Mouse (Mus musculus) adrenal gland, adult (tissue): ENCODE data around the gene Msl3l2.

Source experiments
- DNase-seq, 2 experiments: peaks; one replicate each; pipeline ENCODE4 v3.0.0; 2022 to 2023; ENCODE audit warnings: low spot score in 1 of 2; ENCODE audit not compliant: inconsistent age in 2 of 2

Msl3l2 gene

DNA sequence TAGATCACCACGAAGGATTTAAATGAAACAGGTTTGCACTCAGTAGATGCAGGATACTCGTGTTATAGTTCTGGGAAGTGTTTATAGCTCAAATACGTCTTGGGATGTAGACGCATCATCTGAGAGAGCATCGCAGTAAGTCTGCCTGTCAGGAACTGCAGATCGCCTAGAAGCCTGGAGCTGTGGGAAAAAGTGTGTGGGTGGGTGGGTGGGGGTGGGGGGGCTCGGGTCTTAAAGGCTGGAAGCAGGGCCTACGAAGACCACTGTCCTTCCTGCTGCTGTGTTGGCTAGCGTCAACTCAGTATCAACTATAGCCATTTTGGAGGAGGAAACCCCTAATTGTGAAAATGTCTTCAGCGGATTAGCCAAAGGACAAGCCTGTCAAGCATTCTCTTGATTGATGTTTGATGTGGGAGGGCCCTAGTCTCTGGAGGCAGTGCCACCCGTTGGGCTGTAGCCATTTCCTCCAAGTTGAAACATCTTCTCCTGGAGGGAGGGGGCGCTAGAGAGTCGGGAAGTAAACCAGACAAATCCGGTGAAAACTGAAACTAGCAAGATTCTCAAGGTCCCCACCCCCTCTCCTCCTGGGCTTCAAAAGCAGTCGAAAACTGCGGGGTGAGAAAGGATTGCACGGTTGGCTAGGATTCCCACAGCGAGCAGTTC, at the start of gene Msl3l2:
Gene Msl3l2 (plus strand): TSS at position 585 of the 663 bp plus-strand sequence.
- peak; percentile 92 to 98 for DNase-seq

DNA sequence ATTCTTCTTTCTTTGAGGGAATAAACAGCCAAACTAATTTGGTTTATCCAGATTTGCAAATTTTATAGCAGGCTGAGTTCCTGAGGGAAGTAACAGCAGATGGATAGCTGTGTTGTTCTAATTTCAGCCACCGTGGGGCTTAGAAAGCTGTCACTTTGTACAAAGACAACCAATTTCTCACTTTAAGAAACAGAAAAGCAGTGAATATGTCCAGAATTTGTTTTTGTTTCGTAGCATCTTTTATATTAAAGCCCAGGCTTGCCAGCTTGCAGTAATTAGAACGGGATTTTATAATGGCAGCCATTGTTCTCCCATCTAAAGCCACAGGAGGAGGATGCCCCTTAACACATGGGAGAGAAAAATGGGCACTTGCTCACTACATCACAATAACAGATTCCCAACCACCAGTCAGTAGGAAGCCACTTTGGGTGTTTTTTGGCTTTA, 47.7 kb upstream of the Msl3l2 start:
- no peak for DNase-seq

DNA sequence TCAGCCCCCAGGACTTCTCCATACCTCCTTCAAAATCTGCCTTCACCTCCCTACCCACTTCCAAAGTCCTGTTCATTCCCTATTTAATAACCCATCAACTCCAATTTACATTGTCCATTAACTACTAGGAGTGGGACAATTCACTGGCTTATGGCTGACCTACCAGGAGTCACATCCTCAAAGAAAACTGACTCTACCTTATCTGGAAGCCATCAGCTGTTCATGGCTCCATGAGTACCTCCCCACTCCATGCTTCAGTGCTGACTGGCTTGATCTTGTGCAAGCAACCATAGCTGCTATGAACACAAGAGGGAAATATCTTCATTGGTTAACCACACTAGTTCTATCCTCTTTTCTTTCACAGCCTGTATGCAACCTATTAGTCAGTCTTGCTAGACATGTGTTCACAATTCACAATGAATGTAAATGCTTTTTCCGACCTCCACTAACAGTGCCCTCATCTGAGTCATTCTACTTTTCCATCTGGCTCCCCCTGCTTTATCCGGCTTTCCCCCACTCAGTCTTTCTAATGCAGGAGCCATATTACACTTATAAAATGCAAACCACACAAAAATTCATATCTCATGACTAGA, 45.4 kb upstream of the Msl3l2 start:
- DNase-seq = no peak

DNA sequence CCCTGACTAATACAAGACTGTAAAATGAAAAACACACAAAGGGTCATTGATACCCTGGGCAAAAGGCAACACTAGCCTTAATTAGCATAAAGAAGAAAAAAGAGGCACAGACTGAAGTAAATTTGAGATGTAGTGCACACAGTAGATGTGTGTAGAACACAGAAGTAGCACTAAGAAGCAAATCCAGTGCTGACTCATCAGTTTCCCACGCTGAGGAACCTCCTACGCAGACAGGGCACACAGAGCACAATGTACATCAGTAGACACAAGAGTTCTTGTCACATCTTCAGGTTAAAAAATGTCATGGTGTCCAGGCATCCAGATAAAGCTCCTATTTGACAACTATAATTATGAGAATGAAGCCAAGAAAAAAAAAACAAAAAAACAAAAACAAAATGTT, 44.0 kb upstream of the Msl3l2 start:
- DNase-seq = no peak

DNA sequence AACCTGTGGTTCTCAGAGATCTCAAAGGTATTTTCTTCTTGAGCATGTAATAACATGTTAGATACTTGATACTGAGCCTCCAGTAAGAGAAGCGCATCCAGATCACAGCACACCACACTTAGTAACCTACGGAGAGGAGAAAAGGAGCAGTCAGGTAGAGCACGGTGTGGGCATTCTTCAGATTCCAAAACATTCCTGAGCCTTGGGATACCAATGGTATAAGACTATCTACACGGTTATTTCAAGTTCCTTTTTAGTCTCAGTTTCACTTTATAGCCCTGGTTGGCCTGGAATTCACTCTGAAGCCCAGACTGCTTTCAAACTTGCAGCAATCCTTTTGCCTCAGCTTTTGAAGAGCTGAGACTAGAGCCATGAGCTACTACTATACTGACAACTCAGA, 17.0 kb upstream of the Msl3l2 start:
- no peak for DNase-seq

DNA sequence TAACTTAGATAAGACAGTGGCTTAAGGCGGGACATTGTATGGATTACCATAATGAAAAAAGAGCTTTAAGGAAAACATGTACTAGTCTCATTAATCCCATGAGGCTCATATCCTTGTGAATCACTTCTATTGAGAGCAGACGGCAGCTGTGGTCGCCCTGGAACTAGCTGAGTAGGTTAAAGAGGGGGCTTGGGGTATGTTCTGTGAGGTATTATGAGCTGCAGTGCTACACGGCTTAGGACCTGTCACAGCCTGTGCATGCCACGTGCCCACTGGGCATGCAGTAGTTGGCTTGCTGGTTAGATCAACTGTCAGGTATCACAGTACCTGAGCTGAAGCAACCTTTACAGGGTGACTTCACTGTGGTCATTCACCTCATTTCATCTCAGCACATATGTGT, 12.1 kb upstream of the Msl3l2 start:
- no peak for DNase-seq

DNA sequence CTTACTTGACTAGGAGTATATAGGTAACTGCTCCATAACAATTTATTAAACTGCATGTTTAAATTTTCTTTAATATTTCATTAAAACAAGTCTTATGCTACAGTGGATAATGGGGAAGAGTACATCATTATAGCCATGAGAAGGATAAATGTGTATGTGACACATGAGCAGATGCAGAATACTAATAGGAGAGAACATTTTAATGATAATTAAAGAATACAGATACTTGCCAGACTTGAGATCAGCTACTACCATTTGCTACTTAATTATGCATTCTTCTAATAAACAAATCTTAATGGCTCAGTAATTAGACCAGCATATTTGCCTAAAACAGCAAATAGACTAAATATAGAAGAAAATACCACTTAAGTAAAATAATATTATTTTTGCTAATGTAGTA, 10.0 kb upstream of the Msl3l2 start:
- DNase-seq = no peak

DNA sequence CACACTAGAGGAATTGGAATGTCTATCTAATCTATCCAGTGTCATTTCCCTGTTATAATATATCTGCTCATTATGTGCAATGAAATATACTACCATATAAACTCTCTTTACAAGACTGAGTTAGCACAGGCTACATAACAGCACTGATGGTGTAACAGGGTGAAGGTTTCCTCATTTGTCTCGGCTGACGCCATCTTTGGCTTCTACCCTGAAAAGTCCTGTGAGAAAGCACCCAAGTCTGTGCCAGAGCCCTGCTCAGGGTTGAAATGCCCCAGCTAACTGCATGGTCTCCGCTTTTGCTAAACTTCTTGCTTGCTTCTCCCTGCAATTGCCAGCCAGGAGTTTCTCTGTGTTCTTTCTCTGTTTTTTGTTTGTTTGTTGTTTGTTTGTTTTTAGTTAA, 7.6 kb upstream of the Msl3l2 start:
- no peak for DNase-seq

DNA sequence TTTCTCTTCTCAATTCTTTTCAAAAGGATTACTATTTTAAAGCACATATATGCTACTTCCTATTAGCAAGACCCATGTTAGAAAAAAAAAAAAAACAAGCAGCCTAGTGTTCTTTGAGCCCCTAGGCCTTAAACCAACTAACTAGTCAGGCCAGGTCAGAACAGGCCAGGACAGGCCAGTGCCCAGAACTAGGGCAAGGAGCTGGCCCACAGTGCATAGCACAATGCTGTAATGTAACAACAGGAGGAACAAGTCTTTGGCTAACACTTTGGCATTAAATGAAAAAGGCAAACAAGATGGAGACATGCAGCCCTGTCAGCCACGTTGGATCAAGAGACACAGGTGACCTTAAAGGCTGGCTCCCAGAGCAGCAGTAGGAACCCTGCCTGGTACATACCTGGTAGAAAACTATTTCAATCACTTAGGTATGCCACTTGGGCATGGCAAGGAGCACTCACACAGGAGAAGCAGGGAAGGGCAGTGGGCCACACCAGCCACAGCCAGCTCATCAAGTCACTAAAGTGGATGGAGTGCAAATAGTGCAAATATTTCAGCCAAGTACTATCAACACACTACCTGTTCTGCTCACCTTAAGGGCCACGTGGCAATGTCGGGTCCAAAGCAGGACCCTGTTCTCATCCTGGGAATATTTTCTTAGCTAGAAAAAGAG, 6.9 kb upstream of the Msl3l2 start:
- no peak for DNase-seq

DNA sequence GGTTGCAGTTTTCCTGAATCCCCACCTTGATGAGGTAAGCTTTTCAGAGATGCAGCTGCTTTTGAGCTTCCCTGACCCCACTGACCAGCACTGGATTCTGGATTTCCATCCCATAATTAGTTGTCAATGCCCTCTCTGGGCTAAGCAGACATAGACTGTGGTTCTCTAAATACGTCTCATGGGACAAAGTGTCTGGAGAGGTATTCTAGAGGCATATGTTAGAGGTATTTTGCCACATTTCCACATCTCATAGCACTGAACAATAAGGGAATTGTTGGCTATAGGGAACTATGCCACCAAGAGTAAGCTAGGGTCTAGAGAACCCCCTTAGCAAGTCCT, 248 bp downstream of the Msl3l2 start:
- DNase-seq = no peak

DNA sequence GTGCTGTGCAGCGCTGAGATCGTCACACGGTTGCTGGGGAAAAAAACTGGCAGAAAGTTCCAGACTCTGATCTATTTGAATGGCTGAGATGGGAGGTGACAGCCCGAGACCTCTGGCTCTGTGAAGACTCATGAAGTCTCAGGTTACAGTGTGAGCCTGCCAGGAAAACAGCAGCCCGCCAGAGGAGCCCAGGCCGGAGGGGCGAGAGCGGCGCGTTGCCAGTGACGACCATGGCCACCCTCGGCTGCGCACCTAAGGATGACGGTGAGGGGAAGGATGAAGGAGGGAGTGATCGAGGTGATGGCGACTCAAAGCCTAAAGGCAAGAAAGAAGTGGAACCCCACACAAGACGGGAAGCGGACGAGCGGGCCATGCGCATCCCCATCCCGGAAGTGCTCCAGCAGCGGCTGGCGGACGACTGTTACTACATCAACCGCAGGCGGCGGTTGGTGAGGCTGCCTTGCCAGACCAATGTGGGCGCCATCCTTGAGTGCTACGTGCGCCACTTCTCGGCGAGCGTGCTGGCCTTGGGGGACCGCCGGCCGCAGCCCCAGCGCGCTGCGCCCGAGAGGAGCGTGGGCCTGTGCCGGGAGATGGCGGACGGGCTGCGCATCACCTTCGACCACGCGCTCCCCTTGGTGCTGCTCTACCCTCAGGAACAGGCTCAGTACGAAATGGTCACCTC, 8.4 kb downstream of the Msl3l2 start:
- DNase-seq = peak; percentile 71 to 90

DNA sequence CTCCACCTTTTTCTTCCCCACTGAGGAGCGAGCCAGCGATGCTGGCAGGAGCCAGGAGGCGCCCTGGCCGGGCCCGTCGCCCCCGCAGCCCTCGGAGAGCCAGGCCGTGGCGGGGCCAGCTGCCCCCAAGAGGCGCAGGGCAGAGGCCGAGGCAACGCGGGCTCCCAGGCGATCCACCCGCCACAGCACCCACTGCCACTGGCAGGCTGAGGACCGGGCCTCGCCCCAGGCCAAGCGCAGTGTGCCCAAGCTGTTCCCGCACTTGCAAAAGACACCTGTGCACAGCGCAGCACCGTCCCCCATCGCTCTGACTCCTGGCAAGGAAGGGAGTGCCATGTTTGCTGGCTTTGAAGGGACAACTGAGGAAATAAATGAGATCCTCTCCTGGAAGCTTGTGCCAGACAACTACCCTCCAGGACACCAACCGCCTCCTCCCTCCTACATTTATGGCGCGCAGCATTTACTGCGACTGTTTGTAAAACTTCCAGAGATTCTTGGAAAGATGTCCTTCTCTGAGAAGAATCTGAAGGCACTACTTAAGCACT, 9.0 kb downstream of the Msl3l2 start:
- DNase-seq = no peak

DNA sequence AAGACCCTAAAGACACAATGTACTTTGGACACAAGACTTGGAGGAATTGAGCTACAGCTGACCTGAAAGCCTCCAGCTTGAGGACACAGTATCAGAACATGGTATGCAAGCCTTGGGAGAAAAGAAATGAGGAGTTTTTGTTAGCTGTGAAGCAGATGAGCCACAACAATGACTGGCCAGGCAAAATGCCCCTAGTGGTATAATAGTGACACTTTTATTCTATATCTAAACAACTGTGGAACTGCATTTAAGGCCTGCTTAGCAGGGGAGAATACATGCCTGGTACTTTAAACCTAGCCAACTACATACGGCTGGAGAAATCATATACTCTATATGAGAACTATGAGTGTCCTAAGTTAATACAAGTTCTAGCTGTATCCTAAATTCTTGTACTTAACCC, 20.3 kb downstream of the Msl3l2 start:
- DNase-seq = peak in 1 of 2 experiments; percentile 18

DNA sequence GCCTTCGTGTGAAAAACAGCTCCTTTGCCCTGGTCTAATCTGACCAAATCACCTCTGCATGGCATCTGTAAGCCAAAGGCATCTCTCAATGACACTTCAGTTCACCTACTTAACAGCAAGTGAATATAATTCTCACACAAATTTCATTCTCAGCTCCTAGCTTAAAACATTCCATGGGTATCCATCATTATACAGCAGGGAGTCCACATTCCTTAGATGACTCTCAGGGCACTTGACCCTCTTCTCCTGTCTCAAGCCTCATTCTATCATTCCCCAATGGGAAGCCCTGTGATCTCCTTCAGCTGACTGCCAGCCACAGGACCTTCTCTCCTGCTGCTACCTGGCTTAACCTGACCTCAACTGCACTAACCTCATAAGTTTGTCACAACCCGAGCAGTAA, 22.9 kb downstream of the Msl3l2 start:
- peak in 1 of 2 experiments; percentile 9 for DNase-seq

DNA sequence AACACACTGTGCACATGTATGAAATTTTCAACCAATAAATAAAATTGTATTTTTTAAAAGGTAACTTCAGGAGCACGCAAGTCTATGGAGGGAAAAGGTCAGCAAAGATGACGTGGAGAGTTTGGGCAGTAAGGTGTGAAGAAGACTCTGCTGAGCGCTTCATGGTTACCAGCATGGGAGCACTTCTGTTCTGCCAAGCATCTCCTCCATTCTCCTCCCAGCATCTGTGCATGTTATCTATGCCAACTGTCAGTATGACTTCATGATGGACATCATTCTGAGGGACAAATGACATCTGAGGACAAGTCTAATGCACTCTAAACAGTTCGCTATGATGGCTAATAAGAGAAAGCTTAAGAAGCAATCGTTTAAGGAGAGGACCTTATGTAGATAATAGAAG, 30.5 kb downstream of the Msl3l2 start:
- DNase-seq = no peak

DNA sequence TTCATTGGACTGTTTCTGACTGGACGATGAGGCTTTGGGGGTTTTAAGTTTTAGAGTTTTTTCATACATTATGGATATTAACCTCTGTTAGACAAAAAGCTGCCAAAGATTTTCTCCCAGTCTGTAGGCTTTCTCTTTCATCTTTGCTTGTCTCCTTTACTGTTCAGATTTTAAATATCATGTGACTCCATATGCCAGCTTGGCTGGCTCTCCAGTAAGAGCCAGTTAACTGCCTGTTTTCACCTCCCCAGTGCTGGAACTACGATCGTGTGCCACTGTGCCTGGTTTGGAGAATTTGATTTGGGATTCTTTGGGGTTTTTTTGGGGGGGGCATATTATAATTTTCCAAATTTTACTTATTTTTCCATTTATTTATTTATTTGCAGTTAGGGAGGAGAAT, 42.2 kb downstream of the Msl3l2 start:
- DNase-seq = no peak

DNA sequence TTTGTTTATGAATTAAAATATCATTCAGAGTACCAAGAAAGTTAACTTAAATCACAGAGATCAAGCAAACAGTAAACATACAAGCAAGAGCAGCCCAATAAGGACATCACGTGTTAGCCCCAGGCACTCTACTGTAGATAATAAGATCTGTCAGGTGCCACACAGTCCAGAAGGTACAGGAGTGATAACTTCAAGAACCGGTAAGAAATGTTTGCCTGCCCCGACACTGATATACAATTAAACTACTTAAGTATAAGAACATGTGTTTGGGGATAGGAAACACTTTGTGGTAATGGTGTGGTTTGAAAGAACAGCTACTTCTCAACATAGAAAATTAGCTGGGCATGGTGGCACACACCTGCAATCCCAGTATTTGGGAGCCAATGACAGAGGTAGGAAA, 50.2 kb downstream of the Msl3l2 start:
- no peak for DNase-seq

DNA sequence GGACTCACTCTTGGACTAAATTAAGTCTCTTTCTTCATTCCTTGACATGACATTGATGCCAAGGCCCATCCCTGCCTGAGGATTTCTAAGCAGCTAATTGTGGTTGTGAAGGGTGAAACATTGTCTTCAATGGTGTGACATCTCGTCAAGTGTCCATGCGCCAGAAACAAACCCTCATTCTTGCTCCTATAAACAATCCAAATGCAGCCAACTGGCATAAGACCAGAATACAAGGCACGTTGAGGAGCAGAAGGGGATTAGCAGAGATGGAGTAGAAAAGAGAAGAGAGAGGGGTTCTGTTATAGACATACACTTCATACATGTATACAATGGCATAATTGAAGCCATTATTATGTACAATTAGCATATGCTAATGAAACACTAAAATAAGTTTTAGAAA, 51.5 kb downstream of the Msl3l2 start:
- no peak for DNase-seq

DNA sequence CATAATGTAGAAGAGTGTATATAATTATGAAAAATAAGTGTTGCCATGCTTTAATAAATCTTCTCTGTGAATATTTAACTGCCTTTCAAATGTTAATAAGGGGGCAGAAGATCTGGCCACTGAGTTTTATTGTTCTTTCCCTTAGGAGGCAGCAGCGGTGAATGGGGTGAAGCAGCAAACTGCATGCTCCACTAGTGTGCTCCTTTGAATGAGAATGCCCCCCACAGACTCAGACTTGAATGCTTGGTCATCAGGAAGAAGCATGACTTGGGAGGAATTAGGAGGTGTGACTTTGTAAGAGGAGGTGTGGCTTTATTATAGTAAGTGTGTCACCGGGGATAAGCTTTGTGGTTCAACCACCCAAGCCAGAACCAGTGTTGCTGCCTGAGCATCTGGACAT, 52.0 kb downstream of the Msl3l2 start:
- DNase-seq = no peak

DNA sequence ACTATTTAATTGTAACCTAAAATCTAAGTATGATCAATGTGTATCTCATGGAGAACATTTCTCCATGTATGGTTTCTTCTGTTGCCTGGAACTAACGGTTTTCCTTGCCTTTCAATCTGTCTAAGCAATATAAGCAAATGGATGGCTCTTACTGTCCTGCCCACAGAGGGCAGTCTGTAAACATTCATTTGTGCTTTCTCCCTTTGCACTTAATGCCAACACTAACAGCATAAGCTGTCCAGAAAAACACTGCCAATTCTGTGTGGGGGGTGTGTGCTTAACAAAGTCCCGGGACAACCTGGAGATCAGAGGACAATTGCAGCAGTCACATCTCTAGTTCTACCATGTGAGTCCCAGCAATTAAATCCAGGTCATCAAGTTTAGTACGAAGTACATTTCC, 57.7 kb downstream of the Msl3l2 start:
- DNase-seq = no peak

DNA sequence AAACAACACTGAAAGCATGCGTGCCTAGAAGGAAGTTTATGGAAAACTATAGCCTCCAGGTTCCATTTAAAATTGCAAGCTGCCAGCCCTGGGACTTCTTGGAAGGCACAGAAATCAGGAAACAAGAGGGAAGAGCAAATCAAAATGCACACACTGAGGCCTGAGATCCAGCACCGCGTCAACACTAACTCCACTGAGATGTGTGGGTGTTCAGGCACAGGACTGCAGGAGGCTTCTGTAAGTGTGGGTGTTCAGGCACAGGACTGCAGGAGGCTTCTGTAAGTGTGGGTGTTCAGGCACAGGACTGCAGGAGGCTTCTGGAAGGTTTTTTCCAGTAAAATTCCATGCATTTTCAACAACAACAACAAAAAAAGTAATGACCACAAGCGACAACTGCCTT, 59.0 kb downstream of the Msl3l2 start:
- no peak for DNase-seq
